Mouse (Mus musculus): ENCODE results near the gene Doc2a.

The Doc2a gene

DNA sequence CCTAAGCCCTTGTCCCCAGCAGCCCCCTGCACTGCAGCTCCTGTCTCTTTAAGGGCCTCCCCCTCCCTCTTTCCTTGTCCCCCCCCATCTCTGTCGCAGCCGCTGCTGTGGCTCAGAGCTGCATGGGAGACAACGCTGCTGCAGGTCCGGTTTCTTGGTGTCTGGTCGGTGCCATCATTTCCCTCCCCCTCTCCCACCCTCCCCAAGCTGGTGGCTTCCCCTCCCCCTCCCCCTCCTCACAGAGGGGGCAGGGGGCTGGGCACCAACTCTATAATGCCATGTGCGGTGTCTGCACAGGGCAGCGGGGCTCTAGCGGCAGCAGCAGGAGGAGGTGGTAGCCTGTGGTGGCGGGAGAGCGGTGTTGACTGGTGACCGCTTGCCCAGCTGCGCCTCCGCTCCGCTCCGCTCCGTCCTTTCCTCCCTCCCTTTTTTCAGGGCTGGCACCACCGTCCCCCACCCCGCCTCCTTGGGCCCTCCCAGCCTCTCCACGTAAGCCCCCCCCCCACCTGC is 24.0 kb upstream of the Doc2a start:
- no peak for DNase-seq (ENCODE audit: extremely low read depth, low read depth, low spot score)

DNA sequence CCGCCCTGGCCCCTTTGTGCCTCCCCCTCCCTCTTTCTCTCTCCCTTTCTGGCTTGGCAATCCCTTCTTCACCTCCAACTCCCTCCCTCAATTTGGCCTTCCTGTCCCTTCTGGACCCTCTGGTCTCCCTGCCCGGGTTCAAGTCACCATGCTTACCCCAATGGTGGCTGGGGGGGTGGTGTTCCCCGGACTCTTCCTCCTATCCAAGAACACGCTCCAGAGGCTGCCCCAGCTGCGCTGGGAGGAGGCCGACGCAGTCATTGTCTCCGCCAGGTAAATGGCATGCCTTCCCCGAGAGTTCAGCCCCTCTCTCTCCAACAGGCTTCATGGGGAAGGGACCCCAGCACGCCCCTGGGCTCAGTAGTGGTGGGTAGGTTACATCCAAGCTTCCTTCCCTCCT is 23.3 kb upstream of the Doc2a start:
- no peak for DNase-seq (ENCODE audit: extremely low read depth, low read depth, low spot score)

DNA sequence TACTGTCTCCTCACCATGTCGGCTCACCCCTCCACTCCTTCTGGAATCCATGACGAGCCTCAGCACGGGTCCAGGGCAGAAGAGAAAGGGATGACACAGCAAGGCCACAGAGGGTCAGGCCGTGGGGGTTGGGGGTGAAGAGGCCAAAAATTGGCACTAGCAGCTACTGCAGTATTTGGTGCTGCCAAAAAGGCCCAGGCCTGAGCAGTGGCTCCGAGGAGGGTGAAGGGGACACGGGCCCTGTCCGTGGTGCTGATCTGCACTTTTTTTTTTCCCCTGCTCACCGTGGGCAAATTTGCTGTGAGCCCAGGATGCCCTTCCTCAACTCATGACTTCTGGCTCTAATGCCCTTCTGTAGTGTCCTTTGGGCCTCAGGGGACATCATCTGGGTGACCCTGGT is 21.8 kb upstream of the Doc2a start:
- DNase-seq (ENCODE audit: extremely low read depth, low read depth, low spot score), result no peak

DNA sequence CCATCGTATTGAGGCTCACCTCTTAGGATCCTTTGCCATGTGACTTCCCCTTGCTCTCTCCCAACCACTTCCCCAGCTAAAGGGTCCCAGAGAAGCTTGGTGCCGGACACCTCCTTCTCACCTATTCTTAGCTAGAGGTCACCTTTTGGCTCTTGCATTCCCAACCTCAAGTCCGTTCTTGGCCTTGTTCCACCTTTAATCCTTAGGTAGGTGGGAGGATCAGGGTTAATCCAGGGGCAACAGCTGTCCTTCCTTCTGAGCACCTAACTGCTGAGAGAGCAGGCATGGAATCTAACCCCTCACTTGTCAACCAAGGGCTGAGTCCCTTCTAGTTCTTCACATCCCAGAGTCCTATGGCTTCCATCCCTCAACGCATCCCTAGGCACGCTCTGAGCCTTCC is 21.3 kb upstream of the Doc2a start:
- no peak for DNase-seq (ENCODE audit: extremely low read depth, low read depth, low spot score)

DNA sequence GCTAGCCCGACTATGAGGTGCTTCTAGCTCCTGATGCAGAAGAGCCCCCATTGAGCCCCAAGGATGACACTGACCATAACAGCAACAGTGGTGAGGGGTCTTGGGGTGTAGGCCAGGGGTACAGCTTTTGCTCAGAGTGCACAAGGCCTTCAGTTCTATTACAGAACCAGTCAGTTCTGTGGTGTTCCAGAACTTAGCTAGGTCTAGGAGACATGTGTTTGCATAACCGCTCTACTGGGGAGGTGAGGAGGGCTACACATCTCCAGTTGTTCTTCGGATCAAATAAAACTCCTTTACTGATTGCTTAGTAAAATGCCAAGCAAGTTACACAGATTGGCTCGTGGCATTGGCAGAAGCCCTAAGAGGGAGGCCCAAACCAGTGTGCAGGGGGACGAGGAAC is 15.7 kb upstream of the Doc2a start, which contains the start of gene 4930451I11Rik:
Gene 4930451I11Rik, minus strand, starts transcription at position 101 of the 400 bp plus-strand sequence.
- DNase-seq (ENCODE audit: extremely low read depth, low read depth, low spot score), result no peak

DNA sequence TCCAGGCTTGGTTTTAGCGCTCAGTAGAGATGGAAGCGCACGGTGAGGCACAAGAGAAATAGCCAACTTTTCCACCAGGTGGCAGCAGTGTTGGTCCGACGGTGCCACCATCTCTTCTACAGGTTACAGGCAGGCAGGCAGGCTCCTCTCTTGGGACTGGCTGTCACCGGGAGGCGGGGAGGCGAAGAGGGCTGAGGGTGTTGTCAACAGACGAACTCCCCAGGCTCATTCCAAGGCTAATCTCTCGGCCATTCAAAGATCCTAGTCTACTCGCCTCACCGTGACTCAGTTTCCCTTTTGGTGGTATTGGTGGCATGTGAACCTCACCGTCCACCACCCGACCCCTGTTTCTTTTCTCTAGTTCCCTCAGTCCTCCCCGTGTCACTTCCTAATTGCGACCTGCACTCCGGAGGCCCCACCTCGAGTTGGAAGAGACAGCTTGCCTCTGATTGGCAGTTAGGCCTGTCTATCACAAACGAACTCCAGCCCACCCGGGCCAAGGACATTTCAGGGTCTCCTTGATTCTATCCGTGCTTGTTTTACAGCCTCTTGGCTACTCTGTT is 15.1 kb upstream of the Doc2a start:
- no peak for DNase-seq (ENCODE audit: extremely low read depth, low read depth, low spot score)

DNA sequence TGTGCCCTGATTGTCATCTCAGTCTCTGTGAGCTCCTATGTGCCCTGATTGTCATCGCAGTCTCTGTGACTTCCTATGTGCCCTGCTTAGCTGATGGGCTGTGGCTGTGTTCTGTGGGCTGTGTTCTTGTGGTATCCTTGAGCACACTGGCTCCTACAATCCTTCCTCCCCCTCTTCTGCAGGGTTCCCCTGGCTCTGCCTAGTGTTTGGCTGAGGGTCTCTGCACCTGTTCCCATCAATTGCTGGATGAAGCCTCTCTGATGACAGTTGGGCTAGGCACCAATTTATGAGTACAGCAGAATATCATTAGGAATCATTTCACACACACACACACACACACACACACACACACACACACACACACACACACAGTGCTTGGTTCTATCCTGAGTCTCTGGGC is 13.9 kb upstream of the Doc2a start:
- DNase-seq (ENCODE audit: extremely low read depth, low read depth, low spot score), result no peak

DNA sequence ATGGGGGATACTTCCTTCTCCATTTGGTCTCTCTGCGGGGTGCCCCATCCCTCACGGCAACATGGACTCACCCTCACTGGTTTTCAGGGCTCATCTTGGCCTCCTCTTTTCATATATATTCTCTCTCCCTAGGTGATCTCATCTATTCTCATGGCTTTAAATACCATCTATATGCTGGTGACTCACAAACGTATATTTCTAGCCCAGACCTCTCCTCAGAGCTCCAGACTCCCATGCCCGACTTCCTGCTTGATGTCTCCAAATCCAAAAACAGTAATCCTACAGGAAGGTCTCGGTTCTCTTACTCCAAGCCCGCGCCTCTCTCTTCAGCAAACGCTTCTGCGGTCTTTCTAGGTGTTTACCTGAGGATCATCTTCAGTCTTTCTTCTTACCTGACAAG is 3.9 kb upstream of the Doc2a start:
- no peak for DNase-seq (ENCODE audit: extremely low read depth, low read depth, low spot score)

DNA sequence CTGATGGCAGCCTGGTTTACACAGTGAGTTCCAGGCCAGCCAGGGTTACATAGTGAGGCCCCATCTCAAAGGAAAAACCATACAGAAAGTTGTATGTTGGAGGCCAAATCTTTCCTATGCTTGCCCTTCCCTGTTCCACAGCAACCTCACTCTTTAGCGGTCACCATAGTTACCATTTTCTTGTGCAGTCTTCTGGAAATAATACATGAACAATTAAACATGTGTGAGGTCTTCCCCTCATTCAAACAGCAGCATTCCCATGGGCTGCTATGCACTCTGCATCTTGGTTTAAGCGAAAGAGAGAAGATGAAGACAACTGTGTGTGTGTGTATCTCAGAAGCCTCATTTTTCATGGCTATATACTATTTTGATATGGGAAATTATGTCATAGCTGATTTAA is 1.7 kb upstream of the Doc2a start:
- no peak for DNase-seq (ENCODE audit: extremely low read depth, low read depth, low spot score)

DNA sequence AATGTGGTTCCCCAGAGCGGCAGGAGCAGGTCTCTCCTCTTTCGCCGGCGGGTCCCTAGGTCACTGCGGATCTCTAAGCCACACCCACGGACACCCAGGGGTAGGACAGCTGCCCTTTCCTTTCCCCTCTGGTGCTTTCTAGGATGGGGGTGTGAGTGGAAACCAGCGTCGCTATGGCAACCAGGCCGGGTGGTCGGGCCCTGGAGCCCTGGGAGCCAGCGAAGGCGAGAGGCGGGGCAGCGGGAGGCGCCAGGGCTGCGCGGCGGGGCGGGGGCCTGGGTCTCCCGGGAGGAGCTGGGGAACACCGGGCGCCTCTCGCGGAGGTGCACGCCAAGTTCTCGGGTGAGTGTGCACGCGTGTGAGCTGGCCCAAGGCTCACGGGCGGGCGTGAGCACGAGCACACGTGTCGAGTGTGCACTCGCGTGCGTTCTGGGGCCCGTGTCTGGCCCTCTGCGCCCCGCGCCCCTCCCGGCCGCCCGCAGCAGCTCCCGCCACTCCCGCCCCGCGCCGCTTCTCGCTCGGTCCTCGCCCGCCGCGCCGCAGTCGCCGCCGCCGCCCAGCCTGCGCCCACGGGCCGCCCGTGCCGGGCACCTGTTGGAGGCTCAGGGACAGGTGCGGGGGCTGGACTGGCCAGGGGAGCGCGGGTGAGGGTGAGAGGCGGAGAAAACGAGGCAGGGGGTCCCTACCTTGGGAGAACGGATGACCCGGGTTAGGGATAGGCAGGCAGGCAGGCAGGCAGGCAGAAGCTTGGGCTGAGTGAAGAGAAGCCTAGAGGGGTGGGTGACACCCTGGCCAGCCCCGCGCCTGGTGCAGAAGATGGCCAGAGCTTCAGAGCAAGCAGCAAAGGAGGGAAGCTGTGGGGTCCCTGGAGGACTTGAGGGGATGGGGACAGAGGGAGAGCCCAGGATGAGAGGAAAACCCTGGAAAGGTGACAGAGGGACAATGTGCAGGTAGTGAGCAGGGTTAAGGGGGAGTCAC is 494 bp downstream of the Doc2a start:
- DNase-seq (ENCODE audit: extremely low read depth, low read depth, low spot score), result no peak

DNA sequence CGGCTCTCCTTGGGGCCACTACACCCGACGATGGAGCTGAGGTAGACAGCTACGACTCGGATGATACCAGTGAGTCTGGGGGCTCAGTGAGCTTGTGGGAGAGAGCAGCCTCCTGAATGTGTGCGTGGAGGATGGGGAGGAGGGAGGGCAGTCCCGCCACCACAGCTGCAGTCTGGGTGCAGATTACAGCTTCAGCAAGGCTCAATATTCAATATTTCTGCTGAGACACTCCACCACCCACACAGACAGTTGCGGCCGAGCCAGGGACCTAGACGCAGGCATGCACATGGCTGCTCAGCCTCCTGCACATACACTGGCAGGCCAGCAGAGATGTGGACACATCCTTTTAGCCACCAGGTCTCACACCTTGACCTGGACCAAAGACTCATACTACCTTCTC is 1.6 kb downstream of the Doc2a start:
- DNase-seq (ENCODE audit: extremely low read depth, low read depth, low spot score), result no peak

DNA sequence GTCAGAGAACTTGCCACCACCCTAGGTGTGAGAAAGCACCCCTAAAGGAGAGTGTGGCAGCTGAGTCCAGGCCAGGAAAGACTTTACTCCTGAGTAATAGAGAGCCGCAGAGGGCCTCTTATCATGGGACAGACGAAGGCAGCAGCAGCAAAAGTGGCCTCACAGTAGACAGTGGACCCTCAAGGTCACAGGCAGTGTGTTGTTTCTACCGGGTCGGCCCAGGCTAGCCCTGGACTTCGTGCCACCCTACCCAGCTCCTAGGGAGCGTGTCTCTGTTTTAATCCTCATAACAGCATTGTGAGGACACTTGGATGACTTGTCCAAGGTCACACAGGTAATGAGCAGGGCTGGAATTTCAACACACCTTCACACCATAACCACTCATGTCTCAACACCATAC is 2.9 kb downstream of the Doc2a start:
- no peak for DNase-seq (ENCODE audit: extremely low read depth, low read depth, low spot score)

DNA sequence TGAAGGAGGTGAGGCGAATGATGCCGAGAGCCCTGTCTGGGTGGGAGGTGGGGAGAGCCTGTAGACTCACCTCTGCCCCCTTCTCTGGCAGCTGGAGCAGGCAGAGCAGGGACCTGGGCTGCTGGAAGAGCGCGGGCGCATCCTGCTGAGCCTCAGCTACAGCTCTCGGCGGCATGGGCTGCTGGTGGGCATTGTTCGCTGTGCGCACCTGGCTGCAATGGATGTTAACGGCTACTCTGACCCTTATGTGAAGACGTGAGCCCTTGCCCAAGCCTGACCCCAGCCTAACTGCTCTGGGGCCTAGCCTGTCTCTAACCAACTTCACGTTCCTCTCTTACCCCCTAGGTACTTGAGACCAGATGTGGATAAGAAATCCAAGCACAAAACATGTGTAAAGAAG is 4.0 kb downstream of the Doc2a start:
- DNase-seq (ENCODE audit: extremely low read depth, low read depth, low spot score), result no peak

DNA sequence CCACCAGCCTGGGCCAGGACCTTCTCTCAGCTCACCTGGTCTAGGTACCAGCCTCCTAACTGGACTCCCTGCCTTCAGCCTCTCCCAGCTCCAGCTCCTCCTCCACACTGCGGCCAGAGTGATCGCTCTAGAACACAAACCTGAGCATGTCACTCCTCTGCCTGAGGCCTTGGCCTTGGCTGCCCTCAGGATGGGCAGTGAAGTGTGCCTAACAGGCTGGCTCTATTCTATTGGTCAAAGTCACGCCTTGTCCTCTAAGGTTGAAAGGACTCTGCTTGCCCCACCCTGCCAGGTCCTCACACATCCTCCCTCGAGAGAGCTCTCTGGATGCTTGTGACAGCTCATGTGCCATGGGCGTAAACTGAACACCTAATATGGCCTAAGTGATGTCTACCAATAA is 6.2 kb downstream of the Doc2a start:
- DNase-seq (ENCODE audit: extremely low read depth, low read depth, low spot score), result no peak

DNA sequence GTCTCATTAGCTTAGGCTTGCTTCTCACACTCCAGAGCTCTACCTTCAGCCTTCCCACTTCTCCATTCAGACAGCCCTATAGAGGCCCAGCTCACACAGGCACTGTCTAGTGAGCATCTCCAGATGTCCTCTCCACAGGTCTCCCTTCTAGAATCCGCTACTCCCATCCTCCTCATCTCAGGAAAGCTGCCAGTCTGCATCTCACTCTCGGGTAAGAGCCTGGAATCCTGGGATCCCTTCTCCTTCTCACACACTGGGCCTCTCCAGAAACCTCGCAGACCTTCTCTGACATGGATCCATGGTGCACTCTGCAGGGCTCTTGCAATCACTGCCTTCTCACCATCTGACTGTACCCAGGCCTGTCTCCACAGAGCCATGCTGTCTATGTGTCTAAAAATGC is 8.4 kb downstream of the Doc2a start:
- no peak for DNase-seq (ENCODE audit: extremely low read depth, low read depth, low spot score)

DNA sequence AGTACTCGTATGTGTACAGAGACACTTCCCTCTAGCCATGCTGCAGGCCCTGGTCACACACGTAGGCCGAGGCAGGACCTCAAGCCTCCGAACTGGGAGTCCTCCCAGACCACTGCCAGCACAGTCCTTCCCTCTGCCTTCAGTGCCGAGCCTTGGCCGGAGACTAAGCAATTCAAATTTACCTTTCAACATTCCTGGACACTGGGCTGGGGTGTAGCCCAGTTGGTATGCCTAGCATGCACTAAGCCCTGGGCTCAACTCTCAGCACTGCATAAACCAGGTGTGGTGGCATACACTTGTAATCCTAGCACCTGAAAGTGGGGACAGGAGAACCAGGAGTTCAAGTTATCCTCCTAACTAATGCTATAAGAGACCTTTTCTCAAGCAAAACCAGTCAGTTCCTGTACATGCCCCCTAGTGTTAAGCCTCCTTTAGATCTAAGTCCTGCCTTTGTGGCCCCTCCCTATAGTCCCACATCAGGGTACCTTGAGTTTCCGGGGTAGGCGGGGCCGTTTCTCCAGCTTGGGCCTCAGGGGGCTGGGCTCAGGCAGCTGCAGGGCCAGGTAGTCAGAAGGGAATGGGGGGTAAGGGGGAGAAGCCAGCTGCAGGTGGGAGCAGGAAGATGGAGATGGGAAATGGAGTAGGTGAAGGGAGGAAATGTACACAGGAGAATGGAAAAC is 9.7 kb downstream of the Doc2a start:
- DNase-seq (ENCODE audit: extremely low read depth, low read depth, low spot score), result no peak

DNA sequence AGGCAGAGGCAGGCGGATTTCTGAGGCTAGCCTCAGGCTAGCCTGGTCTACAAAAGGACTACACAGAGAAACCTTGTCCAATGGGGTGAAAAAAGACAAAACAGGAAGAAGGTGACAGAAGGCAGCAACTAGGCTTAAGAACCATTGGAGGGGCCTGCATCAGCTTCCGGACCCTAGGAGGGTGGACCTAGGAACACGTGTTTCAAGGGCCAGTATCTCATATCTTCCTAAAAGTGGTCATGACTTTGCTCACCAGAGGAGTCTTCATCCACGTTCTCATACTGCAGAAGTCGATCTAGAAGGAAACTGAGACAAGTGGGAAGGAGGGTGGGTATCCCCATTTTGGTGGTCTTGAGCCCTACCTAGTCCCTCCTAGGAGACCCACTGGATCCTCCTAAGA is 13.8 kb downstream of the Doc2a start:
- no peak for DNase-seq (ENCODE audit: extremely low read depth, low read depth, low spot score)

DNA sequence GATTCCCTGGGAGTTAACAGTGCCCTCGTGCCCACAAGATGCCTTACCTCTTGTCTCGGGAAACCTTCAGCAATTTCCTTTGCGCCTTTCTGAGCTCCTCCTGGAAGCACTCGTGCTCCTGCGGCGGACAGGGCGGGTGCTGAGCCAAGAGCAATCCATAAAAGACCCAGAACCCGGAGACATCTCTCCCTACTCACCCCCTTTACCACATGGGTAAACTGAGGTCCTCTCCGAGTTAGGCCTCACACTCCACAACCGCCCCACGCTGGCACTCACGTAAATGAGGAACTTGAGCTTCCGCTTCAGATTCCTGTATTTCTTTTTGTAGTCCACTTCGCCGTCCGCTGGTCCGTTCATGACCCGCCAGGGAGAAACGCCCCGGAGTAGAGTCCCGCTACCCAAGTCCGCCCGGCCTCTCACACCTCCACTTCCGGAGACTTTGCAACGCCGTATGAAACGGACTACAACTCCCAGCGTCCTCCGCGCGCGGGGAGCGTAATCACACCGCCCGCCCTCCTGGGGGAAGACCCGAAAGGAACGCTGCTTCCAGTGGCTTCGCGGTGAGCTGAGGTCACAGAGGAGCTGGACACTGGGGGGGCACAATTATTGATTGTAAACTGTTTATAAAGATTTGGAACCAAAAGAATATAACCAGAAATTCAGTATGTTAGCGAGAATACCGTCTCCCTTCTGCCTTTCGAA is 14.4 kb downstream of the Doc2a start, which contains the start of gene Hirip3:
Gene Hirip3, plus strand, starts transcription at position 544 of the 702 bp plus-strand sequence.
- no peak for DNase-seq (ENCODE audit: extremely low read depth, low read depth, low spot score)

DNA sequence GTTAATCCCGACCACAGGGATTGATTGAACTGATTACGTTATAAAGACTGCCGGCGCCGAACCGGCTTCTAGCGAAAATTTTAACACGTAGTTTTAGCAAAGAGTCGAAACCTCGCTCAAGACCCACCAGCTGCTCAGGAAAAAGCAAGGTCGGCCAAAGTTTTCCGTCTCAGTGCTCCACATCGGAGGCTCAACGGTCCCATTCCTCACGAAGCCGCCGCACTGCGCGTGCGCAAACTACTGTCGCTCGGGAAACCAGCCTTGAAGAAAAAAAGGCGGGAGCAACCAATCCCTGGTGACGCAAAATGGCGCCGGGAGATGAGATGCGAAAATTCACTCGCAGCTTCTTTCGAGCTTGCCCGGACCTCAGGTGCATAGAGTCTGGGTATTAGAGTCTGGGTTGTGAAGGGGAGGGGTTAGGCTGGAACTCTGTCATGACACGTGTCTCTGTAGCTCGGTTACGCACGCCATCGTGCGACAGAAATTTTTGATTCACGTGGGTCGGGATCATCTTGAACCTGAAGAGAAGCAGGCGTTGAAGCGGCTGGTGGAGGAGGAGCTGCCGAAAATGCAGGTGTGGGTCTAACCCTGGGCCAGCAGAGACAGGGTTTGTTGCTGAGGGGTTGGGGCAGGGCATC is 15.1 kb downstream of the Doc2a start, which contains the start of gene Ino80e:
Gene Ino80e, minus strand, starts transcription at position 231 of the 638 bp plus-strand sequence.
- DNase-seq (ENCODE audit: extremely low read depth, low read depth, low spot score), result no peak

DNA sequence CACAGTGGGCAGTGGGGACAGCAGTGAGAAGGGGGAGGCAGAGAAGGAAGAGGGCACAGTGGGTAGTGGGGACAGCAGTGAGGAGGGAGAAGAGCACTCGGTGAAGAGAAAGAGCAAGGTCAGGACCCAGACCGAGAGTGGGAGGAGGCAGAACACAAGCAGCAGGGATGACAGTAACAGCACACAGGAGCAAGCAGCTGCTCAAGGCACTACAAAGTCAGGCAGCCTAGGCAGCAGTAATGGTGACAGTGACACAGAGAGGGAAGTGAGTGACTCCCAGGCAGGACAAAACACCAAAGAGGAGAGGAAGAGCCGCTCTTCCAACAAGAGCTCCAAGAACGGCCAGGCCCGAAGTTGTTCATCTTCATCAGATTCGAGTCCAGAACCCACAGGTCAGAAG is 16.6 kb downstream of the Doc2a start:
- DNase-seq (ENCODE audit: extremely low read depth, low read depth, low spot score), result no peak

All from fat pad, adult 2 months (tissue).